Mouse (Mus musculus): ENCODE results near the gene Cald1.
A peak's percentile ranks its signal among the peaks of the same experiment; 100 is the strongest.

Gene Cald1

DNA sequence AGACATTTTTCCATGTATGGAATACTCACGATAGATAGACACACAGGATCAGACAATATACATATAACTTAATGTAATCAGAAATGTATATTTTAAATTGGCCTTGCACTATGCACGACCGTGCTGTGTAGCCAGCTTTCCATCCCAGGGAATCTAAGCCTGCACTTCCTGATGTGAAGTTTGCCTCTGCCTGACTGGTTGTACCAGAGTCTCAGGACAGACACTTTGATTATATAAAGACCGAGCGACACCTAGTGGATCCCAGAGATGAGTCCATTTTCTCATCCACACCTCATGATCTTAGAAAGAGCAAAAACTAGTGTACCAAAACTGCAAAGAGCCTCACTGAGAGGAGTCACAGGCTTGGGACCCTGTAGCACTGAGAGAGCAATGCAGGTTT lies 156.1 kb downstream of the Cald1 start:
- DNase-seq (ENCODE audit: low read depth, low spot score), result peak; percentile 20

DNA sequence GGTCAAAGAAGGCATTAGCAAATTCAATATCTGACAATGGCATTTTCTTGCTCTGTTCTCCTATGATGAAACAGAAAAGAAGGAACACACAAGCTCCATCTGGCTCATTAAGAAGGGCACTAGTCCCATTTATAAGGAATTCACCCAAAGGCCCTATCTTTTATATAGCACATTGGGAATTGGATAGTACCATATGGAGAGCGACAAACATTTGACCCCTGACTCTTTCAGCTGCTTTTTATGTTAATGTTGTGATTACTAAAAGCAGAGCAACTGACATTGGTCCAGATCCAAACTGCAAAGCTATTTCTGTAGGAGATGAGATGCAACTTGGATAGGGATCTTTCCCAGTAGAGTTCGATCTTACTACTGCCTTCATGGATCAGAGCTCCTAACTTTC lies 160.0 kb downstream of the Cald1 start:
- DNase-seq (ENCODE audit: low read depth, low spot score), result no peak

DNA sequence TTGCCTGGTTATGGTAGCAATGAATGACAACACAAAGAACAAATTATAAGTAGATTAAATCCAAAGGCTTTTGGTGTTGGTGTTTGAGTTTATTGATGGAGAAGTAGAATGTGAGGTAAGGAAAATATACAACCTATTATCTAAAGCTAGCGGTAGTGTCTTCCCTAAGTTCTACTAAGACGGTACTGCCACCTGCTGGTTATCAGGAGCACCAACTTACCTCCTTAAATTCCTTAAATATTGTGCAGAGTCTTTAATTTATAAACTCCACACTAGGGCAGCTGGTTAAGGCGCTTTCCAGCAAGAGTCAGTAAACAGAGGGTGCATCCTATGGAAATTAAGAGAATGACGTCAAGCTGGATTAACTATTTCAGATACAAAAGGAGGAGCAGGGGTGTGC lies 161.7 kb downstream of the Cald1 start:
- peak; percentile 22 for DNase-seq (ENCODE audit: low read depth, low spot score)

DNA sequence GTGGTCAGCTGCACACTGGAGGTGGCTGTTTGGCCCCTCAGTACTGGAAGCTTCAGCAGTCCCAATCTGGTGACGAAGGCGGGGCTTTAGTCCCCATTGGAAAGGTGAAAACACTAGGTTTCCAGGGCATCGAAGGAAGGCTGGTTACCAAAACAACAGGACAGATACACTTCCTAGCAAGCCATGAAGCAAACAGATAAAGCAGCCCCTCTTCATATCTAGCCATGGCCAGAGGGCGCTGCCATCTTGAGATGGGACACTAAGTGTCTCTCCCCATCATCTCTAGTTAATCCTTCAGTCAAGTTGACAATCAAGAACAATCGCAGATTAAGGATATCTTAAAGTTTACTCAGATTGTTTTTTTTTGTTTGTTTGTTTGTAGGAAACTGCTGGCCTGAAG lies 167.4 kb downstream of the Cald1 start:
- no peak for DNase-seq (ENCODE audit: low read depth, low spot score)

DNA sequence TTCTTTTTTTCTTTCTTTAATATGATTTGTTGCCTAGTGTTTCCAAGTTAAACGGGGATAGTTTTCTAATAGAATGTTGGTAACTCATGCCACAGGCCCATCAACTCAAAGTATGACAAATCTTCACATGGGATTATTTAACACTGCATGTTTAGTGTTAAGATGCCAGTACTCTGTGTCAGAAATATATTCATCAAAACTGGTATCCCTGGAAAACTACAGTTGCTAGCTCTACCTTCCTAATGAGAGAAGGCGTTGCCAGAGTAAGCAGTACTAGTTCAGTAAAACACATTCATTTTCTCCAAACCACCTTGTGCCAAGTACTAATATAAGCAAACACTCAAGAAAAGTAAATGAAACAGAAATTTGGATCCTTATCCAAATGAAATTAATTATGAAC lies 171.7 kb downstream of the Cald1 start:
- no peak for DNase-seq (ENCODE audit: low read depth, low spot score)

DNA sequence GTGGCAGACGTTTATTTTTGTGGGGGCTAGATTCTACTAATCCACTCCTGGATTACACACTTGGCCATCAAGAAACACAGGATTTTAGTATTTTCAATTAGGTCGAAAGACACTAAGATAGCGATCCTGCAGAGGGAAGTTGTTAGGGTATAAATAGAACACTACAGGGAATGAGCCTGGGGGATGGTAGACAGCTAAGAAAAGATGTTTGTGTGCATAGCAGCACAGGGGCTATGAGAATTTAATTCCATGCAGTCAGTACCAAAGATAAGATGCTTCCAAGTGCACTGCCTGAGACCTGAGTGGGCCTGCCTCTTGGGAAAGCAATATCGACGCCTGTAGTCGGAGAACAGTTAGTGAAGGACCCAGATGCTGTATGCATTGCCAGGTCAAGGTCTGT lies 172.2 kb downstream of the Cald1 start:
- DNase-seq (ENCODE audit: low read depth, low spot score), result no peak

DNA sequence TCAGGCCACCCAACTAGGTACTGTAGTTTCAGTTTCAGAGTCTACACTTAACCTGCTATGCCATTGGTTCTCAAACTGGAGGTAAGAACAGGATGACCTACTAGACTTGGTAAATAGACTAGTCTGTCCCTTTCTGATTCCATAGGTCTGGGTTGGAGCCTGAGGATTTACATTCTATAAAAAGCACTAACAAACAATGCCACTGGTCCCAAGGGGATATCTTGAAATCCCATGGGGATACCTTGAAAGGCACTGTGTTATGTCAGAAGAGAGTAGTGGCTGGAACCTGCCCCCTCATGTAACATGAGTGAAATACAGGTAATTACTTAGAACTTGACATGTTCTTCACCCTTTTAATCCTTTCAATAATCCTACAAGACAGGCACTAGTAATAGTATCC lies 178.1 kb downstream of the Cald1 start:
- no peak for DNase-seq (ENCODE audit: low read depth, low spot score)

DNA sequence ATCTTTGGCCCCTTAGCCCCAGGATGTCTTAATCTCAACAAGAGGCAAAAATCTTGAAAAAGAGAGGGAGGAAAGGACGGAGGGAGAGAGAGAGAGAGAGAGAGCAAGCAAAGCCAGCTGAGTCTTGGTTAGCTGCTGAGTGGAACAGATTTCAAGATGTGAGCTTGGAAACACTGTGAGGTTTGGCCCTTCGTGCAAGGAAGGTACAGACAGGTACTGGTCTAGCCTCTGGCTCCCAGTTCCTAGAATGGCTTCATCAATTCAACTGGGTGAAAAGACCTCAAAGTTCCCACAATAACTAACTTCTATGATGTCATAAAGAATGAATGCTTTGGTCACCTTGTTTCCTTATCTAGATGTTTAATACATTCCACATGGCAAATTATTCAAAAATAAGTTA lies 178.8 kb downstream of the Cald1 start:
- no peak for DNase-seq (ENCODE audit: low read depth, low spot score)

DNA sequence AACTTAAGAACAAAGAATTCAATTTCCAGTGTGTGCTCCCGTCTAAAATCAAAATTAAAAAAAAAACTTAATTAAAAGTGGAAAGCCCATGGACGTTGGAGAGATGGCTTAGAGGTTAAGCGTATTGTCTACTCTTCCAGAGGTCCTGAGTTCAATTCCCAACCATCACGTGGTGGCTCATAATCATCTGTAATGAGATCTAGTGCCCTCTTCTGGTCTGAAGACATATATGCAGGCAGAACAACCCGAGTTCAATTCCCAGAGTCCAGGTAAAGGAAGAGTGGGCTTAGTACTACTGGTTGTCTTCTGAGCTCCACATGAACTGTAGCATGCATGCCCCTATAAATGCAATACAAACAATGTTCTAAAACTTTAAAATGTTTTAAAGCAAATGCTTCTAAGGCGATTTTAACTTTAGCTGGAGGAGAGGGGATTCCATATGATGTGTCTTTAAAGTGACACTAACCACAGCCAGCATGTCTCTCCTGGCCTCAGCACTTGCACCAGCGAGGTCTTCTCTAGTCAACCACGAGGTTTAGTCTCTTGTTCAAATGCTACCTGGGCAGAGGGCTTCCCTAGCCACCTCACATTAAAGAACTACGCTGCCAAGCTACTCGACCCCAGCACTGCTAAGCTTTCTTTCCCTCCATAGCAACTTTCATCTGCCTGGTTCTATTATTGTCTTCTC lies 179.8 kb downstream of the Cald1 start:
- no peak for DNase-seq (ENCODE audit: low read depth, low spot score)

DNA sequence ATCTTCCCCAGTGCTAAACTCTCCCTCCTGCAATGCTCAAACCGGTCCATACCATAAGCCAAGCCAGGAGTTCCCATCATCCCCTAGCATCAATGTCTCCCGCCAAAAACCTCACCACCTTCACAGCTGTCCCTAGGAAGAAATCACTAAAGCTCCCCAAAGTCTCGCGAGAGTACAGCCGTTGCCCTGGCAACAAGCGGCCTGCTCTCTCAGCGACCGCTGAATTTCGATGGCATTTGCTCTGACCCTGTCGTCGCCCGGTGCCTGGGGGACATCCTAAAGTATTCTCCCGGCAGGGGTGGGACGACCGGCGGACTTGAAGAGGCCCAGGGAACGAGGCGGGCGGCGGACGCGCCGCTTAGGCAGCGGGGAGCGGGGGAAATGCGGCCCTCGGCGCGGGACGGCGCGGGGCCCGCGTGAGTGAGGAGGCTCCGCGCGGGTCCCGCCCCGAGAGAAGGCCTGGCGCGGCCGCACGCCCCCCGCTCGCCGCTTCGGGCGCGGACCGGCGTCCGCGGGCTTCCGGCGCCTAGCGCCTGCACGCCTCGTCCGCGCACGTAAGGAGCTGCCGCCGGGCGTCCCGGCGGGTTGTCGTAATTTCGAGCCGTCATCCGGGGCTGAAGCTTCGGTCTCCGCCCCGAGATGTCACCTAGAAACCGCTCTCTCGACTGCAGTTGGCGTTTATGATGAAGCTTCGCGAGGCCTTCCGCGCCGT lies 182.1 kb downstream of the Cald1 start, which contains the start of gene Agbl3:
Gene Agbl3, plus strand, starts transcription at position 202 of the 712 bp plus-strand sequence.
- DNase-seq (ENCODE audit: low read depth, low spot score), result peak; percentile 84

DNA sequence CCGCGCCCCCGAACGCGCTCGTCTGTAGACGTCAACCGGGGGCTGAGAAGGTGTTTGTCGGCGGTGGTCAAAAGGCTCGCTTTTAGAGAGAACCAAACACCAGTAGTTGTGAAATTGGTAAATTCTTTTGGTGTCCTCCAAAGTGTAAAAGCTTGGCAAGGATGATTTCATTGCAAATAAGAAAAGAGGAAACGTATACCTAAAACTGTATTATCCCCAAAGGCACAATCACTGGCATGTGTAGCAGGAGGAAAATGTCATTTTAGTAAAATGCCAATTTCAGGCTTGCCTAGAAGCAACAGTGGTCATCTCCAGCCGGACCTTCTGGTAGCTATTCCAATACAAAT lies 182.6 kb downstream of the Cald1 start:
- no peak for DNase-seq (ENCODE audit: low read depth, low spot score)

DNA sequence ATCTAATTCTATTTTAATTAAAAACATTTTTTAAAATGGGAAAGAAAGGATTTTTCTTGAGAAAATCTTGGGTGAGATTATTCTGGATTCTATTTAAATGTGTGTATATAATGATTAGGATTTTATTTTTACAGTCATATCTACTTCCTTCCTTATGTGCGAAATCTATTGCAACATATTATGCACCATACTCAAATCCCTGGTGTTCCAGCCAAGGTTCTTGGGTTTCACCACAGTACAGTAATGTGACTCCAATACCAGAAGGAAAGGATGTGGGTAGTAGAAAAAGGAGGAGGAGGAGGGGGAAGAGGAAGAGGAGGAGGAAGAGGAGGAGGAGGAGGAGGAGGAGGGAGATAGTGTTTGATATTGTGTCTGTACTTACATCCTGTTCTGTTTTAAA lies 184.2 kb downstream of the Cald1 start:
- no peak for DNase-seq (ENCODE audit: low read depth, low spot score)

DNA sequence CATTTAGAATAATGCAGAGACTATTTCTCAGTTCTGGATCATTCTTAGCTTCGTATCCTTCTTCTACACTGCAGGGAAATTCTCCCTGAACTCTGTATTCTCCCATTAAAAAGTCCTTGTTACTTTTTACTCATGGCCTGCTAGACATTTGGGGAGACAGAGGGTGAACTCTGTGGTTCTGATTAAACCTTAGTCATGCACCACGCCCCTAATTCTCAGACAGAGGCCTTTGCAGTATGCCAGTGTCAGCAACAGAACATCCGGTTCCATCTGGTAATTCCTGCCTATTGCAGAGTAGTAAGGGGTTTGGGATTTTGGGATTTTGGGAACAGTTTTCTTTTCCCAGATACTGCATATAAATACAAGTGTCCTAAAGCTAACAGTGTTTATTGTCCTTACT lies 198.6 kb downstream of the Cald1 start:
- no peak for DNase-seq (ENCODE audit: low read depth, low spot score)

DNA sequence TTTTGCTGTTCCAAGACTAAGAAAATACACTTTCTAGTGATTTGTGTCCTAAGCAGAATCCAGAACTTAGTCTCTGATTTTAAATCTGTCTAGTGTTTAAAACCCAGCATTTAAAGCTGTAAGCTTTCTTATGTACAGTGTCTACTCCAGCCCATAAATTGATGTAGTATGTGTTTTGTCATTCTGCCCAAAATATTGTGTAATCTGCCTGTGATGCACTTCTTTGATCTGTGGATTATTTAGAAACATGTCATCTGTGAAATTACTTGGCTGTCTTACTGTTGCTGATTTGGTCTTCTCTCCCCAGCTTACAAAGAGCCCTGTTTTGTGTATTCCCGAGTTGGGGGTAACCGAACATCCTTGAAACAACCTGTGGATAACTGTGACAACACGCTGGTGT lies 199.6 kb downstream of the Cald1 start:
- no peak for DNase-seq (ENCODE audit: low read depth, low spot score)

DNA sequence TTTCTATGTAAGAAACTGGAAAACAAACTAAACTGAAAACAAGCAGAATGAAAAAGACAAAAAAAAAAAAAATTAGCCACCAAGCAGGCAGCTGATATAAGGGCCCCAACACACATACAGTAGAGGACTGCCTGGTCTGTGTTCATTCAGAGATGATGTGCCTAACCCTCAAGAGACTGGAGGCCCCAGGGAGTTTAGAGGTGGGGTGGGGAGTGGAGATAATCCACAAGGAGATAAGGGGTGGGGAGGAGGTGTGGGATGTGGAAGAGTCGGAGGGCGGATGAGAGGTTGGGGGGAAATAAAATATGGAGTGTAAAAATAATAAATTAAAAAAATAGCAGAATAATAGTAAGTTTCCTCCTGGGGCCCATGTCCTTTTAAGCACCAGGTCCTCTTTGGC lies 207.3 kb downstream of the Cald1 start:
- no peak for DNase-seq (ENCODE audit: low read depth, low spot score)

DNA sequence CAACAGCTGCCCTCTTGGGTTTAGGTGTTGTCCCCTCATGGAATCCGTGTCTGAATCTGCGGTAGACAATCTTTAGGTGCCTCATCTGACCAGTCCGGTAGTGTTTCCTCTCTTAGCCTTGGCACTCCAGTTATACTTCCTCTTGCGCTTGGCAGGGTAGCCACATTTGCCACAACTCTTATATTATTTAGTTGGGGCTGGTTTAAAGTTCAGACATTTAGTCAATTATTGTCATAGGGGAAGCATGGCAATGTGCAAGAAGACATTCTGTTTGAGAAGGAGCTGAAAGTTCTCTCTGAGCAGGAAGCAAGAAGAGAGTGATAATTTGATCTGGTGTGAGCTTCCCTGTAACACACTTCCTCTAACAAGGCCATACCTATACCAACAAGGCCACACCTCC lies 212.4 kb downstream of the Cald1 start:
- DNase-seq (ENCODE audit: low read depth, low spot score), result no peak

DNA sequence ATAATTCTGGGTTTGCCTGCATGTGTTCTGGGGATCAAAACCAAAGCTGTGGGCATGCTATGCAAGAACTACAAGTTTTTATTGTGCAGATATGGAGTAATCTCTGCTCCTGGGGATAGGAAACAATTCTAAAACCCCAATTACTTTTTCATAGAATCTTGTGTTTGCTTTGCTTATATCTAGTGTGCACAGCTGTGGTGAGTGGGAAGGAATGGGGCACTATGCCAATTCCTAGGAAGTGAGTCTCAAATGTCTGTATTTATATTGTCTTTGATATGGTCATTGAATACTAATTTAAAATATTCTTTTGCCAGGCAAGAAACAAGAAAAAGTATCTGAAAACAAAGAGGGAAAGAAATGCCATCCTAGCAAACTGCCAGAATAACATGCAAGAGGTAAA lies 226.1 kb downstream of the Cald1 start:
- DNase-seq (ENCODE audit: low read depth, low spot score), result no peak

Data from brain, embryonic 18.5 days (tissue).